Mouse (Mus musculus) ES-Bruce4 (cell line): ENCODE measurements around the gene Tagln2.

Source experiments
- CTCF ChIP-seq: IDR thresholded peaks from one replicate; pipeline ENCODE4 v1.8.1; 2011; ENCODE audit warnings: low read depth, low read length
- EP300 ChIP-seq: IDR thresholded peaks from 2 replicates; pipeline ENCODE4 v1.6.1; 2011; ENCODE audit warnings: low read depth, low read length; ENCODE audit not compliant: insufficient read depth
- POLR2A ChIP-seq: IDR thresholded peaks from one replicate; pipeline ENCODE4 v1.8.1; 2011; ENCODE audit warnings: low read length; ENCODE audit not compliant: insufficient read depth

DNA sequence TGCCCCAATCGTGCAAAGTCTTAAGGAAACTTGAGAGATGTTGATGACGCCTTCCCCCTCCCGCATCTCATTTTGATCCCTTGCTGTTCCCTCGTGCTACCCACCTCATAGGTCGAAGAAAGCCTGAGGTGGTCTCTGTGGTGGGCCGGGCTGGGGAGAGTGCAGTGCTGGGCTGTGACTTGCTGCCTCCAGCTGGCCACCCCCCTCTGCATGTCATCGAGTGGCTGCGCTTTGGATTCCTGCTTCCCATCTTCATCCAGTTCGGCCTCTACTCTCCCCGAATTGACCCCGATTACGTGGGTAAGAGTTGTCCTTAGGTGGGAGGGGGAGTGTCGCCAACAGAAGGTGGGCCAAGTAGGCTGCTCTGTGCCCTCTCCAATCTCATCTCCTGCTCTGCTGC, 15.2 kb upstream of the Tagln2 start:
- TF ChIP-seq CTCF = no peak
- no peak for TF ChIP-seq EP300
- TF ChIP-seq POLR2A = no peak
